Mouse (Mus musculus): ENCODE data around the gene Lrig3. TPM values are rescaled to one million over a fixed set of nuclear protein-coding genes. Genes with fewer than 3 reads are reported as not detected.

Lrig3 gene
- polyA plus RNA-seq, 1 experiment from 2014 or later: 23.2 TPM

- DNase-seq (ENCODE audit: low spot score) (no peak), ATAC-seq (ENCODE audit: insufficient read depth, low FRiP score, low TSS enrichment) (no peak)
- Histone ChIP-seq H3K4me3 (ENCODE audit: low read depth, low read length) (no peak overlapping the region), H3K36me3 (ENCODE audit: control insufficient read depth, insufficient read depth, low read length) (no peaks in the 10 kb centered on the region), H3K9me3 (ENCODE audit: control insufficient read depth, low read length) (no peaks in the 10 kb centered on the region), H3K27me3 (ENCODE audit: control insufficient read depth, insufficient read depth, low read length) (no peaks in the 10 kb centered on the region), H3K4me2 (ENCODE audit: low read depth) (no peak overlapping the region), H3K27ac (ENCODE audit: low read depth, low read length) (no peak overlapping the region), H3K4me1 (ENCODE audit: control insufficient read depth, insufficient read depth, low read length) (no peaks in the 10 kb centered on the region), H3K9ac (ENCODE audit: low read length) (no peak overlapping the region)
- 69% methylated on average over 11 of the region's 11 CpGs for WGBS
Observed at GRCm38 (mm10) chr10:125937517-125938497, 28.2 kb upstream of the Lrig3 start.

- ATAC-seq (ENCODE audit: insufficient read depth, low FRiP score, low TSS enrichment) (no peak), DNase-seq (ENCODE audit: low spot score) (no peak)
- no peaks in the 10 kb centered on the region for H3K36me3 ChIP-seq (ENCODE audit: control insufficient read depth, insufficient read depth, low read length)
- H3K27ac ChIP-seq (ENCODE audit: low read depth, low read length): no peak overlapping the region
- no peaks in the 10 kb centered on the region for H3K4me1 ChIP-seq (ENCODE audit: control insufficient read depth, insufficient read depth, low read length)
- WGBS: 64% methylated on average over 12 of the region's 12 CpGs
- H3K4me3 ChIP-seq (ENCODE audit: low read depth, low read length): no peak overlapping the region
- no peaks in the 10 kb centered on the region for H3K27me3 ChIP-seq (ENCODE audit: control insufficient read depth, insufficient read depth, low read length)
- H3K4me2 ChIP-seq (ENCODE audit: low read depth): no peak overlapping the region
- no peaks in the 10 kb centered on the region for H3K9me3 ChIP-seq (ENCODE audit: control insufficient read depth, low read length)
- H3K9ac ChIP-seq (ENCODE audit: low read length): no peak overlapping the region
Observed at GRCm38 (mm10) chr10:125938528-125939402, 27.2 kb upstream of the Lrig3 start.

- H3K36me3 ChIP-seq (ENCODE audit: control insufficient read depth, insufficient read depth, low read length): no peaks in the 10 kb centered on the region
Observed at GRCm38 (mm10) chr10:125940316-125941059, 25.5 kb upstream of the Lrig3 start.

GRCm38 (mm10) chr10:125943098-125943497 lies 22.9 kb upstream of the Lrig3 start:
- ATAC-seq (ENCODE audit: insufficient read depth, low FRiP score, low TSS enrichment): no peak

More at GRCm38 (mm10) chr10:125940316-125941059, 25.5 kb upstream of the Lrig3 start:
- DNase-seq (ENCODE audit: low spot score) (no peak), ATAC-seq (ENCODE audit: insufficient read depth, low FRiP score, low TSS enrichment) (no peak)
- H3K4me3 ChIP-seq (ENCODE audit: low read depth, low read length): no peak overlapping the region
- H3K9me3 ChIP-seq (ENCODE audit: control insufficient read depth, low read length): no peaks in the 10 kb centered on the region
- WGBS: 86% methylated on average over 11 of the region's 11 CpGs
- no peak overlapping the region for H3K4me2 ChIP-seq (ENCODE audit: low read depth)
- no peak overlapping the region for H3K9ac ChIP-seq (ENCODE audit: low read length)
- no peak overlapping the region for H3K27ac ChIP-seq (ENCODE audit: low read depth, low read length)
- H3K4me1 ChIP-seq (ENCODE audit: control insufficient read depth, insufficient read depth, low read length): no peaks in the 10 kb centered on the region
- no peaks in the 10 kb centered on the region for H3K27me3 ChIP-seq (ENCODE audit: control insufficient read depth, insufficient read depth, low read length)

GRCm38 (mm10) chr10:125944762-125945504 lies 21.0 kb upstream of the Lrig3 start:
- Histone ChIP-seq H3K4me1 (ENCODE audit: control insufficient read depth, insufficient read depth, low read length) (no peaks in the 10 kb centered on the region), H3K9ac (ENCODE audit: low read length) (no peak overlapping the region), H3K27me3 (ENCODE audit: control insufficient read depth, insufficient read depth, low read length) (no peaks in the 10 kb centered on the region), H3K27ac (ENCODE audit: low read depth, low read length) (no peak overlapping the region), H3K4me2 (ENCODE audit: low read depth) (no peak overlapping the region), H3K4me3 (ENCODE audit: low read depth, low read length) (no peak overlapping the region), H3K9me3 (ENCODE audit: control insufficient read depth, low read length) (no peaks in the 10 kb centered on the region), H3K36me3 (ENCODE audit: control insufficient read depth, insufficient read depth, low read length) (no peaks in the 10 kb centered on the region)
- no peak for ATAC-seq (ENCODE audit: insufficient read depth, low FRiP score, low TSS enrichment)
- DNase-seq (ENCODE audit: low spot score): no peak
- whole genome bisulfite sequencing: 63% methylated on average over 11 of the region's 11 CpGs

More at GRCm38 (mm10) chr10:125943098-125943497, 22.9 kb upstream of the Lrig3 start:
- H3K4me3 ChIP-seq (ENCODE audit: low read depth, low read length): no peak overlapping the region
- no peak for DNase-seq (ENCODE audit: low spot score)
- no peaks in the 10 kb centered on the region for H3K27me3 ChIP-seq (ENCODE audit: control insufficient read depth, insufficient read depth, low read length)
- no peaks in the 10 kb centered on the region for H3K4me1 ChIP-seq (ENCODE audit: control insufficient read depth, insufficient read depth, low read length)
- 63% methylated on average over 5 of the region's 5 CpGs for WGBS
- no peak overlapping the region for H3K4me2 ChIP-seq (ENCODE audit: low read depth)
- no peaks in the 10 kb centered on the region for H3K36me3 ChIP-seq (ENCODE audit: control insufficient read depth, insufficient read depth, low read length)
- H3K27ac ChIP-seq (ENCODE audit: low read depth, low read length): no peak overlapping the region
- no peaks in the 10 kb centered on the region for H3K9me3 ChIP-seq (ENCODE audit: control insufficient read depth, low read length)
- no peak overlapping the region for H3K9ac ChIP-seq (ENCODE audit: low read length)

GRCm38 (mm10) chr10:125948842-125949474 lies 17.0 kb upstream of the Lrig3 start:
- DNase-seq (ENCODE audit: low spot score) (no peak), ATAC-seq (ENCODE audit: insufficient read depth, low FRiP score, low TSS enrichment) (no peak)
- Histone ChIP-seq H3K9ac (ENCODE audit: low read length) (no peak overlapping the region), H3K4me2 (ENCODE audit: low read depth) (no peak overlapping the region), H3K9me3 (ENCODE audit: control insufficient read depth, low read length) (no peaks in the 10 kb centered on the region), H3K4me1 (ENCODE audit: control insufficient read depth, insufficient read depth, low read length) (no peaks in the 10 kb centered on the region), H3K27me3 (ENCODE audit: control insufficient read depth, insufficient read depth, low read length) (no peaks in the 10 kb centered on the region), H3K4me3 (ENCODE audit: low read depth, low read length) (no peak overlapping the region), H3K27ac (ENCODE audit: low read depth, low read length) (no peak overlapping the region), H3K36me3 (ENCODE audit: control insufficient read depth, insufficient read depth, low read length) (no peaks in the 10 kb centered on the region)
- 43% methylated on average over 15 of the region's 15 CpGs for WGBS

GRCm38 (mm10) chr10:125951633-125952032 lies 14.3 kb upstream of the Lrig3 start:
- Histone ChIP-seq H3K9ac (ENCODE audit: low read length) (no peak overlapping the region), H3K27me3 (ENCODE audit: control insufficient read depth, insufficient read depth, low read length) (no peaks in the 10 kb centered on the region), H3K27ac (ENCODE audit: low read depth, low read length) (no peak overlapping the region), H3K4me2 (ENCODE audit: low read depth) (no peak overlapping the region), H3K4me1 (ENCODE audit: control insufficient read depth, insufficient read depth, low read length) (no peaks in the 10 kb centered on the region), H3K9me3 (ENCODE audit: control insufficient read depth, low read length) (no peaks in the 10 kb centered on the region), H3K36me3 (ENCODE audit: control insufficient read depth, insufficient read depth, low read length) (no peaks in the 10 kb centered on the region), H3K4me3 (ENCODE audit: low read depth, low read length) (no peak overlapping the region)
- DNase-seq (ENCODE audit: low spot score): no peak
- ATAC-seq (ENCODE audit: insufficient read depth, low FRiP score, low TSS enrichment): no peak
- WGBS: 79% methylated on average over 5 of the region's 5 CpGs
